Mouse (Mus musculus): ENCODE data around the gene Usp18. TPM values are rescaled to one million over a fixed set of nuclear protein-coding genes. Genes with fewer than 3 reads are reported as not detected.

Usp18 gene
- polyA plus RNA-seq (2012; rRNA removed; ENCODE audit: low replicate concordance) = 12.2 and 17.8 TPM in 2 replicates

GRCm38 (mm10) chr6:121245127-121246036, at the start of gene Usp18:
TSS of gene Usp18 (plus strand) at chr6:121245906.

GRCm38 (mm10) chr6:121210149-121210925, 35.4 kb upstream of the Usp18 start, which contains the start of gene Tuba8:
TSS of gene Tuba8 (plus strand) at chr6:121210696.

GRCm38 (mm10) chr6:121299954-121300353, 54.2 kb downstream of the Usp18 start, which contains the start of gene Slc6a13:
TSS of gene Slc6a13 (plus strand) at chr6:121300227.

Other genes with a start within 250 kb of the Usp18 start
- gene Mical3, start 114.9 kb upstream of the Usp18 start, polyA plus RNA-seq (2012; rRNA removed; ENCODE audit: low replicate concordance) = 21.8 and 29.9 TPM in 2 replicates
- 14.8 and 24.2 TPM in 2 replicates for gene Pex26, start 62.2 kb upstream of the Usp18 start, polyA plus RNA-seq (2012; rRNA removed; ENCODE audit: low replicate concordance)
- gene Tuba8, start 35.2 kb upstream of the Usp18 start, polyA plus RNA-seq (2012; rRNA removed; ENCODE audit: low replicate concordance) = 4.2 and 17.4 TPM in 2 replicates
- gene Slc6a13, start 54.3 kb downstream of the Usp18 start, polyA plus RNA-seq (2012; rRNA removed; ENCODE audit: low replicate concordance) = 3.2 and 5.3 TPM in 2 replicates
- 1.9 and 3.5 TPM in 2 replicates for gene Slc6a12, start 97.2 kb downstream of the Usp18 start, polyA plus RNA-seq (2012; rRNA removed; ENCODE audit: low replicate concordance)
- 0.54 and 0.66 TPM in 2 replicates for gene Iqsec3, start 227.8 kb downstream of the Usp18 start, polyA plus RNA-seq (2012; rRNA removed; ENCODE audit: low replicate concordance)

Data from mammary gland, adult 2 months (tissue).